8 mouse cellular contexts compared by ENCODE assay signal in the genomic region with DNA sequence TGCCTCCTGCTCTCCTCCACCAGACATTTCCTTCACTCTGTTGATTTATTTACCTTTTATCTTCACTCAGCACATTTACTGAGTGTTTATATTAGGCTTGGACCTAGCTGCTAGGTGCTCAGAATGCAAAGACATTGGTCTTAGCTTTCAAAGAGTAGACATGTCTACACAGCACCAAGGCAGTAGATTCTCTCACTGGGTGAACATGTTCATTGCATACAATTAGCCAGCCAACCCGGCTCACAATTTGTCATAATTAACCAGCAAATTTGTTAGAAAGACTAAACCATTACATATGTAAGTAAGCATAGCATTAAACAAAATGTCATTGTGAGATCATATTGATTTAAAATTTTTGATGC.
DNase-seq lines count a peak whose midpoint lies in the region; ATAC-seq and TF ChIP-seq lines count a peak whose summit lies in the region.

No protein-coding gene starts in this region.

- intact Hi-C loops in heart, postnatal 25 days (cut with DNase I): no loop called here

- 40% methylated on average over 1 of the region's 1 CpGs for WGBS in heart, postnatal 0 days
- WGBS in embryonic facial prominence, embryonic 12.5 days: 30% methylated on average over 1 of the region's 1 CpGs
- 32% methylated on average over 1 of the region's 1 CpGs for WGBS in hindbrain, embryonic 15.5 days
- 46% methylated on average over 1 of the region's 1 CpGs for WGBS in midbrain, embryonic 13.5 days

- no peak for TF ChIP-seq CTCF in heart, postnatal 0 days (IDR thresholded peaks at IDR 0.05; ENCODE audit: low read depth)

- H3K36me3 ChIP-seq in heart, postnatal 0 days (replicated peaks; ENCODE audit: control insufficient read depth, insufficient read depth, low read length): no peaks in the 10 kb centered on the region
- H3K36me3 ChIP-seq in embryonic facial prominence, embryonic 12.5 days: no peaks in the 10 kb centered on the region
- no peaks in the 10 kb centered on the region for H3K36me3 ChIP-seq in hindbrain, embryonic 15.5 days
- no peaks in the 10 kb centered on the region for H3K36me3 ChIP-seq in midbrain, embryonic 13.5 days

- TF ChIP-seq EP300 in heart, postnatal 0 days (IDR thresholded peaks at IDR 0.05; ENCODE audit: low read depth): no peak

- H3K27ac ChIP-seq in heart, postnatal 0 days (ENCODE audit: low read depth): no peak overlapping the region
- H3K27ac ChIP-seq in embryonic facial prominence, embryonic 12.5 days: 0 out of 2 replicates have a peak overlapping the region, but pooled peaks have one; percentile 11
- H3K27ac ChIP-seq in hindbrain, embryonic 15.5 days (replicated peaks): no peak overlapping the region
- H3K27ac ChIP-seq in midbrain, embryonic 13.5 days: peak overlapping the region; percentile 26; the same call in 1 of the 2 replicates

- DNase-seq in heart, postnatal 0 days (ENCODE audit: low spot score): no peak
- no peak for DNase-seq in heart, postnatal 25 days (ENCODE audit: low spot score)
- no peak for DNase-seq in testis, postnatal 14 days (ENCODE audit: low spot score)
- no peak for DNase-seq in spleen, adult 12 weeks (ENCODE audit: low spot score)
- no peak for DNase-seq in cerebellum, adult 11-12 months

- no peaks in the 10 kb centered on the region for H3K27me3 ChIP-seq in heart, postnatal 0 days (ENCODE audit: control insufficient read depth, insufficient read depth, low read length)
- no peaks in the 10 kb centered on the region for H3K27me3 ChIP-seq in embryonic facial prominence, embryonic 12.5 days
- H3K27me3 ChIP-seq in hindbrain, embryonic 15.5 days: no peaks in the 10 kb centered on the region
- peaks cover 9% of the 10 kb centered on the region; the same call in 1 of the 2 replicates for H3K27me3 ChIP-seq in midbrain, embryonic 13.5 days

- peak overlapping the region; percentile 52 for H3K4me2 ChIP-seq in heart, postnatal 0 days (ENCODE audit: low read depth, low read length)
- peak overlapping the region; percentile 44 for H3K4me2 ChIP-seq in embryonic facial prominence, embryonic 12.5 days (replicated peaks)
- peak overlapping the region; percentile 39 for H3K4me2 ChIP-seq in hindbrain, embryonic 15.5 days
- peak overlapping the region; percentile 35 for H3K4me2 ChIP-seq in midbrain, embryonic 13.5 days (replicated peaks)

- H3K4me1 ChIP-seq in heart, postnatal 0 days (ENCODE audit: control insufficient read depth, insufficient read depth): peaks cover 4% of the 10 kb centered on the region; the same call in 1 of the 2 replicates
- H3K4me1 ChIP-seq in embryonic facial prominence, embryonic 12.5 days: peaks cover 9% of the 10 kb centered on the region
- peaks cover 11% of the 10 kb centered on the region for H3K4me1 ChIP-seq in hindbrain, embryonic 15.5 days (replicated peaks)
- H3K4me1 ChIP-seq in midbrain, embryonic 13.5 days (replicated peaks): peaks cover 11% of the 10 kb centered on the region

- no peak overlapping the region for H3K9ac ChIP-seq in heart, postnatal 0 days (replicated peaks; ENCODE audit: low read depth, low read length)
- no peak overlapping the region for H3K9ac ChIP-seq in embryonic facial prominence, embryonic 12.5 days
- H3K9ac ChIP-seq in hindbrain, embryonic 15.5 days: no peak overlapping the region
- no peak overlapping the region for H3K9ac ChIP-seq in midbrain, embryonic 13.5 days (replicated peaks)

- no peak for ATAC-seq in heart, postnatal 0 days (ENCODE audit: insufficient read depth, low read depth)
- no peak for ATAC-seq in embryonic facial prominence, embryonic 12.5 days (ENCODE audit: insufficient number of reproducible peaks, insufficient read depth, low FRiP score, low TSS enrichment)
- no peak for ATAC-seq in hindbrain, embryonic 15.5 days (ENCODE audit: low FRiP score, low read depth)
- ATAC-seq in midbrain, embryonic 13.5 days: peak; percentile 79; the same call in 1 of the 2 replicates

- H3K4me3 ChIP-seq in heart, postnatal 0 days (ENCODE audit: low read depth, low read length): no peak overlapping the region
- no peak overlapping the region for H3K4me3 ChIP-seq in embryonic facial prominence, embryonic 12.5 days
- H3K4me3 ChIP-seq in hindbrain, embryonic 15.5 days: no peak overlapping the region
- H3K4me3 ChIP-seq in midbrain, embryonic 13.5 days (replicated peaks): no peak overlapping the region; the same call in 1 of the 2 replicates

- H3K9me3 ChIP-seq in heart, postnatal 0 days (replicated peaks; ENCODE audit: control insufficient read depth, low read length): no peaks in the 10 kb centered on the region
- no peaks in the 10 kb centered on the region for H3K9me3 ChIP-seq in embryonic facial prominence, embryonic 12.5 days
- no peaks in the 10 kb centered on the region for H3K9me3 ChIP-seq in hindbrain, embryonic 15.5 days
- no peaks in the 10 kb centered on the region for H3K9me3 ChIP-seq in midbrain, embryonic 13.5 days

Comparison
In these comparisons a context has a peak if more than half of its experiments do, and no peak if none do; other contexts are left out.
1. H3K27ac ChIP-seq: peak in embryonic facial prominence, embryonic 12.5 days (single experiment) and midbrain, embryonic 13.5 days (single experiment); none in heart, postnatal 0 days (single experiment) and hindbrain, embryonic 15.5 days (single experiment).
2. Peak in every context shown above with its lines, with median percentiles within 50 percentile points of each other: H3K4me2 ChIP-seq.